Mouse (Mus musculus) forebrain, embryonic 10.5 days (tissue): ENCODE data around the gene Prr15. TPM values are rescaled to one million over a fixed set of nuclear protein-coding genes. Genes with fewer than 3 reads are reported as not detected.

ENCODE experiments used
- DNase-seq: peaks from one replicate; pipeline ENCODE4 v3.0.0-alpha.2; 2017; ENCODE audit warnings: low spot score; ENCODE audit errors: extremely low spot score
- H3K27ac ChIP-seq: fragments of 300-500 bp; sonication (generic); 2 replicates; pipeline ENCODE4 v1.5.1; 2016; ENCODE audit warnings: mild to moderate bottlenecking
- H3K27me3 ChIP-seq: fragments of 300-500 bp; sonication (generic); 2 replicates; pipeline ENCODE4 v1.6.1; 2016; ENCODE audit warnings: mild to moderate bottlenecking; ENCODE audit not compliant: poor library complexity, severe bottlenecking
- H3K36me3 ChIP-seq: fragments of 300-500 bp; sonication (generic); replicated peaks from 2 replicates; pipeline ENCODE4 v1.6.1; 2016; ENCODE audit warnings: mild to moderate bottlenecking, moderate library complexity
- H3K4me1 ChIP-seq: fragments of 300-500 bp; sonication (generic); 2 replicates; pipeline ENCODE4 v1.6.1; 2016
- H3K4me3 ChIP-seq: fragments of 300-500 bp; sonication (generic); 2 replicates; pipeline ENCODE4 v1.5.1; 2016; ENCODE audit warnings: mild to moderate bottlenecking, moderate library complexity
- H3K9me3 ChIP-seq: fragments of 300-500 bp; sonication (generic); 2 replicates; pipeline ENCODE4 v1.6.1; 2016; ENCODE audit warnings: mild to moderate bottlenecking, moderate library complexity
- WGBS: fragments of 180-500 bp; shearing (Covaris S2); methylation state at CpG from one replicate; pipeline ENCODE4 v1.1.7; 2016; 5-methylcytosine and 5-hydroxymethylcytosine counted together
- polyA plus RNA-seq: library from polyadenylated mRNA; unstranded; fragments of >200 nt; fragmentation: Nextera tagmentation; extraction: Ambion mirVana; gene quantifications from 2 replicates; pipeline ENCODE4 v1.2.1, GENCODE M21; 2016

Prr15 gene
- polyA plus RNA-seq, 1 experiment from 2014 or later: 4.7 TPM

- Histone ChIP-seq H3K27me3 (peaks cover 47% of the 10 kb centered on the region), H3K36me3 (no peaks in the 10 kb centered on the region), H3K4me1 (peaks cover 51% of the 10 kb centered on the region), H3K9me3 (no peaks in the 10 kb centered on the region), H3K4me3 (no peak overlapping the region), H3K27ac (0 out of 2 replicates have a peak overlapping the region, but pooled peaks have one; percentile 16)
- WGBS: 40% methylated on average over 9 of the region's 9 CpGs
- DNase-seq: no peak
Observed at GRCm38 (mm10) chr6:54333652-54334396, 8.2 kb downstream of the Prr15 start.

GRCm38 (mm10) chr6:54337321-54337720 lies 11.7 kb downstream of the Prr15 start:
- no peak for DNase-seq
- 90% methylated on average over 6 of the region's 6 CpGs for WGBS

GRCm38 (mm10) chr6:54341133-54341532 lies 15.5 kb downstream of the Prr15 start:
- peaks cover 6% of the 10 kb centered on the region; the same call in 1 of the 2 replicates for H3K4me1 ChIP-seq
- no peaks in the 10 kb centered on the region for H3K36me3 ChIP-seq
- DNase-seq: no peak
- no peak overlapping the region for H3K4me3 ChIP-seq
- no peaks in the 10 kb centered on the region for H3K9me3 ChIP-seq
- WGBS: 94% methylated on average over 5 of the region's 5 CpGs
- H3K27ac ChIP-seq: no peak overlapping the region
- 0 out of 2 replicates have a peak, but pooled peaks cover under 1% of the 10 kb centered on the region for H3K27me3 ChIP-seq

More at GRCm38 (mm10) chr6:54337321-54337720, 11.7 kb downstream of the Prr15 start:
- Histone ChIP-seq H3K27ac (no peak overlapping the region), H3K9me3 (no peaks in the 10 kb centered on the region), H3K36me3 (no peaks in the 10 kb centered on the region), H3K4me1 (peaks cover 26% of the 10 kb centered on the region), H3K27me3 (peaks cover 29% of the 10 kb centered on the region), H3K4me3 (no peak overlapping the region)

- Histone ChIP-seq H3K4me3 (no peak overlapping the region), H3K36me3 (no peaks in the 10 kb centered on the region), H3K27ac (no peak overlapping the region), H3K27me3 (no peaks in the 10 kb centered on the region), H3K4me1 (peaks cover 6% of the 10 kb centered on the region; the same call in 1 of the 2 replicates), H3K9me3 (no peaks in the 10 kb centered on the region)
- WGBS: 94% methylated on average over 10 of the region's 10 CpGs
- DNase-seq: no peak
Observed at GRCm38 (mm10) chr6:54342223-54342622, 16.6 kb downstream of the Prr15 start.

GRCm38 (mm10) chr6:54351860-54352259 lies 26.2 kb downstream of the Prr15 start:
- H3K27ac ChIP-seq: no peak overlapping the region
- H3K36me3 ChIP-seq: no peaks in the 10 kb centered on the region
- no peaks in the 10 kb centered on the region for H3K27me3 ChIP-seq
- peaks cover 7% of the 10 kb centered on the region; the same call in 1 of the 2 replicates for H3K4me1 ChIP-seq
- no peak overlapping the region for H3K4me3 ChIP-seq
- H3K9me3 ChIP-seq: no peaks in the 10 kb centered on the region
- WGBS: 87% methylated on average over 5 of the region's 5 CpGs
- DNase-seq: no peak

GRCm38 (mm10) chr6:54352931-54353690 lies 27.5 kb downstream of the Prr15 start:
- Histone ChIP-seq H3K27ac (no peak overlapping the region), H3K27me3 (no peaks in the 10 kb centered on the region), H3K4me3 (no peak overlapping the region), H3K4me1 (peaks cover 7% of the 10 kb centered on the region; the same call in 1 of the 2 replicates), H3K9me3 (no peaks in the 10 kb centered on the region), H3K36me3 (no peaks in the 10 kb centered on the region)
- no peak for DNase-seq
- WGBS: 79% methylated on average over 14 of the region's 14 CpGs

GRCm38 (mm10) chr6:54353698-54354097 lies 28.1 kb downstream of the Prr15 start:
- DNase-seq: no peak
- WGBS: 88% methylated on average over 5 of the region's 5 CpGs
- Histone ChIP-seq H3K27ac (no peak overlapping the region), H3K4me1 (peaks cover 7% of the 10 kb centered on the region; the same call in 1 of the 2 replicates), H3K27me3 (no peaks in the 10 kb centered on the region), H3K36me3 (no peaks in the 10 kb centered on the region), H3K9me3 (no peaks in the 10 kb centered on the region), H3K4me3 (no peak overlapping the region)

GRCm38 (mm10) chr6:54355626-54356025 lies 30.0 kb downstream of the Prr15 start:
- no peak for DNase-seq
- Histone ChIP-seq H3K4me3 (no peak overlapping the region), H3K4me1 (peaks cover 7% of the 10 kb centered on the region; the same call in 1 of the 2 replicates), H3K27me3 (no peaks in the 10 kb centered on the region), H3K36me3 (no peaks in the 10 kb centered on the region), H3K9me3 (no peaks in the 10 kb centered on the region; the same call in 1 of the 2 replicates), H3K27ac (no peak overlapping the region)
- WGBS: 81% methylated on average over 6 of the region's 6 CpGs

GRCm38 (mm10) chr6:54362526-54363324 lies 37.1 kb downstream of the Prr15 start:
- Histone ChIP-seq H3K36me3 (no peaks in the 10 kb centered on the region), H3K27me3 (peaks cover 17% of the 10 kb centered on the region; the same call in 1 of the 2 replicates), H3K9me3 (no peaks in the 10 kb centered on the region; the same call in 1 of the 2 replicates), H3K4me3 (no peak overlapping the region), H3K27ac (no peak overlapping the region), H3K4me1 (peaks cover 18% of the 10 kb centered on the region)
- WGBS: 90% methylated on average over 12 of the region's 12 CpGs
- DNase-seq: no peak

GRCm38 (mm10) chr6:54364406-54365136 lies 38.9 kb downstream of the Prr15 start:
- no peak for DNase-seq
- peaks cover 27% of the 10 kb centered on the region for H3K27me3 ChIP-seq
- H3K9me3 ChIP-seq: no peaks in the 10 kb centered on the region; the same call in 1 of the 2 replicates
- WGBS: 48% methylated on average over 12 of the region's 12 CpGs
- H3K4me1 ChIP-seq: peaks cover 32% of the 10 kb centered on the region
- no peak overlapping the region for H3K4me3 ChIP-seq
- no peaks in the 10 kb centered on the region for H3K36me3 ChIP-seq
- peak overlapping the region; percentile 53 for H3K27ac ChIP-seq

- Histone ChIP-seq H3K27me3 (peaks cover 33% of the 10 kb centered on the region), H3K4me1 (peaks cover 47% of the 10 kb centered on the region), H3K27ac (no peak overlapping the region), H3K9me3 (no peaks in the 10 kb centered on the region), H3K36me3 (no peaks in the 10 kb centered on the region), H3K4me3 (no peak overlapping the region)
- WGBS: 86% methylated on average over 5 of the region's 5 CpGs
- no peak for DNase-seq
Observed at GRCm38 (mm10) chr6:54366607-54367006, 41.0 kb downstream of the Prr15 start.

GRCm38 (mm10) chr6:54368071-54368470 lies 42.4 kb downstream of the Prr15 start:
- H3K27ac ChIP-seq: 0 out of 2 replicates have a peak overlapping the region, but pooled peaks have one; percentile 27
- H3K36me3 ChIP-seq: no peaks in the 10 kb centered on the region
- peaks cover 31% of the 10 kb centered on the region for H3K27me3 ChIP-seq
- no peaks in the 10 kb centered on the region for H3K9me3 ChIP-seq
- peak; percentile 58 for DNase-seq
- H3K4me1 ChIP-seq: peaks cover 47% of the 10 kb centered on the region
- H3K4me3 ChIP-seq: no peak overlapping the region
- WGBS: 11% methylated on average over 6 of the region's 6 CpGs
